Mouse (Mus musculus): Measurements from ENCODE around the gene Cyp51. TPM values are rescaled to one million over a fixed set of nuclear protein-coding genes. Genes with fewer than 3 reads are reported as not detected.

Cyp51 gene
- total RNA-seq, 1 experiment: 70.0 TPM

- DNase-seq (ENCODE audit: low read depth, low spot score): no peak
- in situ Hi-C loops (cut with MboI; ENCODE audit: low sequenced_read_pairs in 2 of 2, unreplicated experiment in 2 of 2): no loop called here
- Histone ChIP-seq H3K36me3 (ENCODE audit: control insufficient read depth, insufficient read depth, low read length, poor library complexity, severe bottlenecking) (peaks cover 8% of the 10 kb centered on the region), H3K9ac (ENCODE audit: insufficient read depth, low read depth, low read length, poor library complexity, severe bottlenecking) (no peak overlapping the region), H3K4me1 (ENCODE audit: control insufficient read depth in 2 of 2, insufficient read depth in 2 of 2, low read length in 2 of 2, poor library complexity in 1 of 2) (no peaks in the 10 kb centered on the region), H3K4me3 (ENCODE audit: insufficient read depth in 1 of 2, low read depth in 1 of 2, low read length in 2 of 2, poor library complexity in 1 of 2, severe bottlenecking in 1 of 2) (no peak overlapping the region), H3K27ac (ENCODE audit: insufficient read depth, low read depth, low read length, poor library complexity, severe bottlenecking) (no peak overlapping the region), H3K9me3 (ENCODE audit: control insufficient read depth, insufficient read depth, low read depth, low read length) (peaks cover 3% of the 10 kb centered on the region; the same call in 1 of the 2 replicates)
- TF ChIP-seq CHD2 (IDR thresholded peaks at IDR 0.05; ENCODE audit: low read depth, low read length) (no peak), HCFC1 (IDR thresholded peaks at IDR 0.05; ENCODE audit: borderline replicate concordance, insufficient read depth, low read length) (no peak), ZC3H11A (IDR thresholded peaks at IDR 0.05; ENCODE audit: borderline replicate concordance, low read depth, low read length) (no peak), ZNF384 (IDR thresholded peaks at IDR 0.05; ENCODE audit: low read depth, low read length) (no peak), MAFK (IDR thresholded peaks at IDR 0.05; ENCODE audit: insufficient read depth, low read depth, low read length) (no peak)
Observed at GRCm38 (mm10) chr5:4079086-4079485, 25.5 kb downstream of the Cyp51 start.

GRCm38 (mm10) chr5:4067203-4067602 lies 37.3 kb downstream of the Cyp51 start:
- DNase-seq (ENCODE audit: low read depth, low spot score): no peak
- no peaks in the 10 kb centered on the region for H3K9me3 ChIP-seq (ENCODE audit: control insufficient read depth, insufficient read depth, low read depth, low read length)
- peaks cover 9% of the 10 kb centered on the region; the same call in 1 of the 2 replicates for H3K36me3 ChIP-seq (ENCODE audit: control insufficient read depth, insufficient read depth, low read length, poor library complexity, severe bottlenecking)
- no peaks in the 10 kb centered on the region for H3K4me1 ChIP-seq (ENCODE audit: control insufficient read depth in 2 of 2, insufficient read depth in 2 of 2, low read length in 2 of 2, poor library complexity in 1 of 2)
- H3K27ac ChIP-seq (ENCODE audit: insufficient read depth, low read depth, low read length, poor library complexity, severe bottlenecking): no peak overlapping the region
- H3K4me3 ChIP-seq (ENCODE audit: insufficient read depth in 1 of 2, low read depth in 1 of 2, low read length in 2 of 2, poor library complexity in 1 of 2, severe bottlenecking in 1 of 2): no peak overlapping the region
- TF ChIP-seq ZNF384 (IDR thresholded peaks at IDR 0.05; ENCODE audit: low read depth, low read length) (no peak), HCFC1 (IDR thresholded peaks at IDR 0.05; ENCODE audit: borderline replicate concordance, insufficient read depth, low read length) (no peak), CHD2 (IDR thresholded peaks at IDR 0.05; ENCODE audit: low read depth, low read length) (no peak), MAFK (IDR thresholded peaks at IDR 0.05; ENCODE audit: insufficient read depth, low read depth, low read length) (no peak), ZC3H11A (IDR thresholded peaks at IDR 0.05; ENCODE audit: borderline replicate concordance, low read depth, low read length) (no peak)
- H3K9ac ChIP-seq (ENCODE audit: insufficient read depth, low read depth, low read length, poor library complexity, severe bottlenecking): no peak overlapping the region
- in situ Hi-C loops (cut with MboI; ENCODE audit: low sequenced_read_pairs in 2 of 2, unreplicated experiment in 2 of 2): no loop called here

GRCm38 (mm10) chr5:4066476-4067115 lies 38.0 kb downstream of the Cyp51 start:
- Histone ChIP-seq H3K27ac (ENCODE audit: insufficient read depth, low read depth, low read length, poor library complexity, severe bottlenecking) (no peak overlapping the region), H3K36me3 (ENCODE audit: control insufficient read depth, insufficient read depth, low read length, poor library complexity, severe bottlenecking) (peaks cover 9% of the 10 kb centered on the region; the same call in 1 of the 2 replicates), H3K9ac (ENCODE audit: insufficient read depth, low read depth, low read length, poor library complexity, severe bottlenecking) (no peak overlapping the region), H3K4me3 (ENCODE audit: insufficient read depth in 1 of 2, low read depth in 1 of 2, low read length in 2 of 2, poor library complexity in 1 of 2, severe bottlenecking in 1 of 2) (no peak overlapping the region), H3K4me1 (ENCODE audit: control insufficient read depth in 2 of 2, insufficient read depth in 2 of 2, low read length in 2 of 2, poor library complexity in 1 of 2) (no peaks in the 10 kb centered on the region), H3K9me3 (ENCODE audit: control insufficient read depth, insufficient read depth, low read depth, low read length) (no peaks in the 10 kb centered on the region)
- in situ Hi-C loops (cut with MboI; ENCODE audit: low sequenced_read_pairs in 2 of 2, unreplicated experiment in 2 of 2): no loop called here
- TF ChIP-seq ZNF384 (IDR thresholded peaks at IDR 0.05; ENCODE audit: low read depth, low read length): no peak
- TF ChIP-seq CHD2 (IDR thresholded peaks at IDR 0.05; ENCODE audit: low read depth, low read length): no peak
- no peak for TF ChIP-seq MAFK (IDR thresholded peaks at IDR 0.05; ENCODE audit: insufficient read depth, low read depth, low read length)
- TF ChIP-seq ZC3H11A (IDR thresholded peaks at IDR 0.05; ENCODE audit: borderline replicate concordance, low read depth, low read length): no peak
- no peak for TF ChIP-seq HCFC1 (IDR thresholded peaks at IDR 0.05; ENCODE audit: borderline replicate concordance, insufficient read depth, low read length)
- no peak for DNase-seq (ENCODE audit: low read depth, low spot score)

- peaks cover 5% of the 10 kb centered on the region; the same call in 1 of the 2 replicates for H3K36me3 ChIP-seq (ENCODE audit: control insufficient read depth, insufficient read depth, low read length, poor library complexity, severe bottlenecking)
- in situ Hi-C loops (cut with MboI; ENCODE audit: low sequenced_read_pairs in 2 of 2, unreplicated experiment in 2 of 2): no loop called here
Observed at GRCm38 (mm10) chr5:4060313-4060712, 44.2 kb downstream of the Cyp51 start.

More at GRCm38 (mm10) chr5:4060313-4060712, 44.2 kb downstream of the Cyp51 start:
- TF ChIP-seq CHD2 (IDR thresholded peaks at IDR 0.05; ENCODE audit: low read depth, low read length): no peak
- no peak for TF ChIP-seq ZC3H11A (IDR thresholded peaks at IDR 0.05; ENCODE audit: borderline replicate concordance, low read depth, low read length)
- no peak for TF ChIP-seq ZNF384 (IDR thresholded peaks at IDR 0.05; ENCODE audit: low read depth, low read length)
- no peak for TF ChIP-seq MAFK (IDR thresholded peaks at IDR 0.05; ENCODE audit: insufficient read depth, low read depth, low read length)
- TF ChIP-seq HCFC1 (IDR thresholded peaks at IDR 0.05; ENCODE audit: borderline replicate concordance, insufficient read depth, low read length): no peak
- Histone ChIP-seq H3K4me1 (ENCODE audit: control insufficient read depth in 2 of 2, insufficient read depth in 2 of 2, low read length in 2 of 2, poor library complexity in 1 of 2) (no peaks in the 10 kb centered on the region), H3K9me3 (ENCODE audit: control insufficient read depth, insufficient read depth, low read depth, low read length) (no peaks in the 10 kb centered on the region), H3K9ac (ENCODE audit: insufficient read depth, low read depth, low read length, poor library complexity, severe bottlenecking) (no peak overlapping the region), H3K27ac (ENCODE audit: insufficient read depth, low read depth, low read length, poor library complexity, severe bottlenecking) (no peak overlapping the region), H3K4me3 (ENCODE audit: insufficient read depth in 1 of 2, low read depth in 1 of 2, low read length in 2 of 2, poor library complexity in 1 of 2, severe bottlenecking in 1 of 2) (no peak overlapping the region)
- DNase-seq (ENCODE audit: low read depth, low spot score): no peak

All from ES-E14 (cell line).